Mouse (Mus musculus) adrenal gland, postnatal 36 days (tissue): ENCODE results near the gene Prkcz. TPM values are rescaled to one million over a fixed set of nuclear protein-coding genes. Genes with fewer than 3 reads are reported as not detected.
A peak's percentile ranks its signal among the peaks of the same experiment; 100 is the strongest.

Experiments used
- DNase-seq, 2 experiments: peaks; one replicate each; pipeline ENCODE4 v3.0.0; 2021; ENCODE audit warnings: mixed read lengths in 1 of 2
- total RNA-seq, 2 experiments: library from RNA; stranded (reverse); gene quantifications; 2 replicates each; pipeline ENCODE4 v1.2.3; 2021

Gene Prkcz
- total RNA-seq, 2 experiments from 2014 or later: 3.4 to 4.3 TPM

DNA sequence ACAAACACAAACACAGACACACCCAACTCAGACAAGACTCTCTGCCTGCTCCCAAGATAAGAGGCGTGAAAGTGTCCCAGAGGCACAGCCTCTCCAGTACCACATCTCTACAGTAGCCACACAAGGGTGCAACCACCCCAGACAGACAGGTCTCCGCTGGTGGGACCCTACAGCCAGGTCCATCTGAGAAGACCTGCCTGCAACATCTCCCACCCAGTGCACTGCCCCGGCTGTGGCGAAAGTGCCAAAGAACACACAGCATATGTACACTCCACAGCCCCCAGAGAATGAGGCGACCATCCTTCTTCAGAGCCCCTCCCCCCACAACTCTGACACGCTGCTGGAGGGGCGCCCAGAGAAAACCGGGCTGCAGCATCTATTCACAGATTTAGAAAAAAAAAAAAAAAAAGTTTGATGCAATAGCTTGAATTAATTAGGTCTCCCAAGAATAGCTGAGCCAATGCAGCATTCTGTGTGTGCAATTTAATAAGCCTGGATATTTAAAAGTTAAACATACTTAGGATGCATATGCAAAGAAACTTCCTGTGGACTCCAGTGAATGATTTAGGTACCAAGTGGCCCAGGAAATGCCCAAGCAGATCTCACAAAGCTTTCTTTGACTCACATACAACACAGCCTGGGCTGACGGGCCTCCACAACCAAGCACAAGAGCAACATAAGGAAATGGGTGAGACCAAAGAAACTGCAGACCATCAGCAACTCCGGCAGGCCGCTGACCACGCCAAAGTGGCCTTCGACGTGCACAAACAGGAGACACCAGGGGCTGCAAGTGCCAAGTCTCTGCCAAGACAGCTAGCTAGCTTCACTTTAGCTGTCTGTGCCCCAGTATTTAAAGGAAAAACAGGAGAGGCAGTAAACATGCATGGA is 140.7 kb downstream of the Prkcz start:
- DNase-seq: peak in 1 of 2 experiments; percentile 58

DNA sequence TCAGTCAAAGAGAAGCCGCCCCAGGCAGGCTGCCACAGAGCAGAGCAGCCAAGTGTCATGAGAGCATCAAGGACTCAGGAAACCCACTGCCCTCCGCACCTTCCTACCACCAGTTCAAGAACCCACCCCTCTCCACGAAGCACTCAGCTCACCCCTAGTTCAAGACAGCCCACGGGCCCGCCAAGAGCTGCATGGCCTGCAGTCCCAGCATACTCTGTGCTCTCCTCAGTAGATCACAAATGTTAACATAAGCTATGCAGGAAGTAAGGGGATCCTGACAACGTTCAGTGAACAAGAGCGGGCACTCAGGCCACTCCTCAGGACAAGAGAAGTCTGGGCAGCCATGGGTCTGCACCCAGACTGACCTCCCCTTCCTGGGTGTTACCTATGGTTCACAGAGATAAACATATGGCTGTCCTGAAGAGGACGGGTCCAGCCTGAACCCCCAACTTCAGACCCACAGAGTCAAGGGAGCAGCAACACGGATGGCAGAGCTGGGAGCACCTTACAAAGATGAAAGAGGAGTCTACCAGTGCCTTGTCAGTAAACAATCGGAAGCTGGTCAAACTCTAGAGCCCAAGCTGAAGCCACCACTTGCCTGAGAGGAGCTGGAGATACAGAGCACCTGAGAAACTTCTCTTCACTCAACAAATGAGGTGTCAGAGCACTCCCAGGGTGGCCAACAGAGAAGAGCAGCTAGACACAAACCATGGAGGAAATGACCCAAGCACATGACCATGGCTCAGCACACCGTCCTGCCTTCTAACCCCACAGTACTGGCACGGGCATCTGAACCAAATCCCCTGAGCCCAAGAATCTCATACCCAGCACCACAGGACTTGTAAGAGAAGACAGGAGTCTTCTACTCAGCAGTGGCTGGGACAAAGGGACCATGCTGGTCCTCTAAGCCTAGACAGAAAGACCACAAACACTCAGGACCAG is 141.6 kb downstream of the Prkcz start:
- no peak for DNase-seq

DNA sequence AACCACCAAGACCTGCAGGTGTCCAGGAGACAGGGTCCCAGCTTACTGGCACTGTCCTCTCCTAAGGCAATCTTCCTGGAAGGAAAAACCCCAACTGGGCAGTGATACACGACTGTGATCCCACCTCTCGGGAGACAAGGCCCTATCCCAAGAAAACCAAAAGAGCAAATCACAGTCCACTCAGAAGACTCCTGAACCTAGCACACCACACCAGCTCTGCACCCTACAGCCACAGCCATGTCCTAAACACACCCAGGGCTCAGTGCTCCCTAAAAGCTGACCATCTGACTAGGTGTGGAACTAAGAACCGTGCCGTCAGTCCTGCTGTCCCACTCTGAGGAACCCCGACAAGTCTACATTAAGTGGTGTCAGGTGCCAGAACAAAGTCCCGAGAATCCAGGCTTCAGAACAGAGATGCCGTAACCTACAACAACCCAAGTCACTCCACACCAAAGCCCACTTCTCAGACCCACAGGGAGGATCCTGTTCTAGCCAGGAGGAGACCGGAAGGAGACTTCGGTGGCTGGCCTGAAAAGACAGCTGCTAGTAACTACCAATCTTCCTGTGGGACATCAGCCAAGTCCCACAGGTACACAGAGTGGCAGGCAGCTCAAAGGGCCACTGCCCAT is 142.9 kb downstream of the Prkcz start:
- no peak for DNase-seq

DNA sequence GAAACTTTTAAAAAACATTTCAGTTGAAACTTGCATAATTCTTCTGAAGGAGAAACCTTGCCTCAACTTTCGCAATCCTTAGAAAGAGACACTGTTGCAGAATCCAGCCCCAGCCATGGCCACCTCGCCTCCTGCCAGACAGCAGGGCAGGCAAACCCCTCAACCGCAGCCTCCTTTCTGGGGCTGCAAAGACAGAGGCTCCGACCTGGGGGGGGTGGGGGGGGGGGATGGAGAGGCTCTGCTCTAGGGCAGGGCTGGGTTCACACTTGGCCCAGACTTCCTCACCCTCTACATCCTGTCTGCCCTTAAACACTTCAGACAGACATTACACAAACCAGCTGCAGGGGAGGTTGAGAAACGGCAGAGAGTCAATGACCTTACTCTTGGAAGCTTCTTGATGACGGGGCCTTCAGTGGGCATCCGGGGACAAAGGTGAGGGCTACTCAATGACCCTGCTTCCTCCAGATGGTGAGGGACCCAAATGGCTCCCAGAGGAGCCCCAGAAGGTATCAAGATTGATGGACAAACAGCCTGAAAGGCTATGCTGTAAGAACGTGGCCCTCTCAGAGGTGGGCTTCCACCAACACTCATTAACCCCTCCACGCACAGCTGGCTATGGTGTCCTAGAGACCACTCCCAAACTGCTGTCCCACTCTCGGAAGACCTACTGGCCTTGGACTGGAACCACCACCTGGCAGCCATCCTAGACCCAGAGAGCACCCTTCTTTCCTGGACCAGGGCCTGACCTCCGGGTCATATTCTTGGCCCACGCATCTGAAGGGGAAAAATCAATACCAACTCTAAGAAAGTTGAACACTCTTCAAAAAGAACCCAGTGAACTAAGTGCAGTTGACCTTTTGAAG is 143.7 kb downstream of the Prkcz start:
- DNase-seq: peak; percentile 65

DNA sequence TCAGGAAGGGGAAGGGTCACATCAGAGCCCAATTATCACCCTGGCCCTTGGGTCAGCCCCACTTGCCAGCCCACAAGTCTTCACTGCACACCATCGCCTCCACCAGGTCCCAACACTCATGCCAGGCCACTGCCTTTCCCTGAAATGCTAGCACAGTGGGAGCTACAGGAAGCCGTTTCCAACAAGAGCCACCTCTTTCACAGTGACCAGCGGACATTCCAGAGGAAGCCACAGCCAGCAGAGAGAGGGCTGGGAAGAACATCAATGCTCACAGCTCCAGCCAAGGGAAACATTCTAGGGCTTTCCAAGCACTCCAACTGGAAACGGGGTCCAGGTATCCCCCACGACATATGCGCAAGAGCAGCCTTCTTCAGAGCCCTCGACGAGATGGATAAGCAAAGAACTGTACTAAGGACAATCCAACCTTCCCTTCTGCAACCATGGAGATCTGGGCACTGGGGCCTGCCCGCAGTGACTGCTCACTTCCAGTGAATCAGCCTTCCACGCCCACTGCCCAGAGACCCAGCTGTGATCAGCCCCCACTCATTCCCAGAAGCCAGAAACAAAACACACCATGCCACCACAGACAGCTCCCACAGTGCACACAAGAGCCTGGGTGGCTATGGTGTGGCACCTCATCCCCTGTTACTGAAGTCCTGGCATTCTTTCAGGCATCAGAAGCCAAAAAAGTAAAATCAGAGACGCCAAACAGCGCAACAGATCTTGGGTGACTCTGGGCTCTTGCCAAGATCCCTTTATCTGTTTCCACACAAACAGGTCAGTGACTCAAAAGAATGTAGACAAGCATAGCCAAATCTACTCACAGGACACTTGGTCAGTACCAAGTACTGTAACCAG is 145.2 kb downstream of the Prkcz start:
- DNase-seq: peak; percentile 55 to 56

DNA sequence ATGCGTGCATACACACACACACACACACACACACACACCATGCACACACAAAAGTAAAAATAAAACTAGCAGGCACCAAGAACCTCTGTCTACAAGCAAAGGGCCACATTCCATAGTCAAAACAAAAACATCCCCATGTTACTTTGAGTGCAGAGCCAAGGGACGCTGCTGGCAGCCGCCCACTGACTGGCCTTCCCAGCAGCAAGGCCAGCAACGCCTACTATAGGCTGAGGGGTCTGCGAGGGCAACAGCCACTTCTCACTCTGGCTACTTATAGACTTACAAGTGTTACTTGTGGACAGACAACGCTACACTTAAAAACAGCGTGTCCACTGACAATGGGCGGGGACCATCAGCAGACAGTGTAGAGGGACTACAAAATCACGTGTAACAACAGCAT is 146.0 kb downstream of the Prkcz start:
- DNase-seq: peak in 1 of 2 experiments; percentile 59

DNA sequence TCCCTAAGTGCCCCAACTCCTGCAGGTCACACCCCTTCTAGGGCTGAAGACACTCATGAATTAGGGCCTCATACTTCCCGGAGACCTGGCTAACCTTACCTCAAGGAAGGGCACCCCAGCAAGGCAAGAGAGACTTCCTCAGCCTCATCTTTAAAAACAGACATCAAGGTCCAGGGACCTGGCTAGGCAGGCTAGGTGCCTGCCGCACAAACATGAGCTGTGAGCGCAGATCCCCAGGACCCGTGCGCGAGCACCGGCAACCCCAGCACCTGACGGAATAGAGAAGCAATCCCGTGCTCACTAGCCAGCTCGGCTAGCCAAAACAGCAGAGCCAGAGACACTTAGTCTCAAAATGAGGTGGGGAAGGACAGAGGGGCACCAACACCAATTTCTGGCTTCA is 146.4 kb downstream of the Prkcz start:
- DNase-seq: no peak

DNA sequence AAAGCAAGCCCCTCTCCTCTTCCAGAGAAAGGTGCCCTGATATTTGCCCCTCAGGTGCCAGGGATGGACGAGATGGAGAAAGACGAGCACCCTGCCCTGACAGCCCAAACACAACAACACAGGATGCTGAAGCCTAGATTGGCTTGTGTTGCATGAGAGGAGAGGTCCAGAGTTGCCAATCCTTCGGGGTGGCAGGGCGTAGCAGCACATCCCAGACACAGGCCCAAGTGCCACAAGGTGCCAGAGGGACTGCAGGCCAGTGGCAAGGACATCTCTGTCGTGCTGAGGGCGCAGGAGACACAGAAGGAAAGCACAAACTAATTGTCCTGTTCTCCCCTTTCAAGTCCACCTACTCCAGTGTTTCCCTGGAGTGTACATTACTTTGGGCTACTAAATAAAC is 147.0 kb downstream of the Prkcz start:
- no peak for DNase-seq

DNA sequence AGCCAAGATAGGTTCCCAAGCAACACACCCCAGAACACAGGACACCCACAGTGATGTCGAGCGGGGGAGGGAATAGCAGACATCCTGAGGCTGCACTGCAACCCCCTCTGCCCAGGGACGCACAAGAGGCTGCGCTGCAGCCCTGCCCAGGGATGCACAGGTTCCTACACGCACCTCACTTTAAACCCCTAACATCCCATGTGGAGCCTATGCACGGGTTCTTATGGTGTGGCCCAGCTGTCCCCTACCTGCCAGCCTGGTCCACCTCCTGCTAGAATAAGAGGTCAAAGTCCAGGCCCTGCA is 147.5 kb downstream of the Prkcz start:
- no peak for DNase-seq

DNA sequence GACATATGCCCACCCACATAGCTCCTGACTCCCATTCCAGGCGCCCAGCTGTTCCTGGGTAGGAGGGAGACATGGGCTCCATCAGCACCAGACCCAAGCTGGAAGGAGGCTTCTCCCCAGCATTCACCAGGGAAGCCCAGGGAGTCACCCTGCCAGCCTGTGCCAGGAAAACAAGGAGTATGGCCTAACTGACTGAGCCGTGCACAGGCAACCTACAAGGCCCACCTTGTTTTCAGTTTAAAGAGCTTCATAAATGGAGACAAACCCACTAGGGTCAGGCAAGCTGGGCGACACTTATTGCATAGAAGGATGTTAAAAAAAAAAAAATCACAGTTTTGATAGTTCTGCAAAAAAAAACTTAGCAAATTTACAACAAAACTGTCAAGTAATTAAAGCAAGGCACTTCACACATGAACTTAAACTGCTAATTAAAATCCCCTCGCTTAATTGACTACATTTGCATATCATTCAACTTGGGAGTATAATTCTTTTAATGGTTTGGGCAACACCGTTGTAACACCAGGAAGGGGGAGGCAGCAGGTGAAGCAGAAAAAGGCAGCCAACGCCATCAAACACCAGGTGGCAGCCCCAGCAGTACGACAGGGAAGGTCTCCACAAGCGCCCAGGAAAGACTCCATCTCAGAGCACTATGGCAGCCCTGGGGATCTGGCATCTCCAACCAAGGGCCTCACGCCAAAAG is 148.0 kb downstream of the Prkcz start:
- no peak for DNase-seq

Other genes starting within 250 kb of the Prkcz start
- gene Ski, start 138.8 kb downstream of the Prkcz start, total RNA-seq: 10 to 100 TPM; 55.5 to 88.7 TPM
- 10 to 100 TPM; 49.6 to 51.8 TPM for gene Faap20, start 111.6 kb downstream of the Prkcz start, total RNA-seq
- under 1 TPM in 1 of 2 experiments, not detected in 1; 0.20 TPM for gene Gabrd, start 36.8 kb upstream of the Prkcz start, total RNA-seq
- gene Cfap74, start 47.8 kb upstream of the Prkcz start, total RNA-seq: under 1 TPM; 0.66 to 0.76 TPM
- gene Tmem52, start 107.8 kb upstream of the Prkcz start, total RNA-seq: 10 to 100 TPM in 1 of 2 experiments, 1 to 10 TPM in 1; 8.3 to 10.8 TPM
- 100 to 1,000 TPM; 444 to 453 TPM for gene Gnb1, start 130.0 kb upstream of the Prkcz start, total RNA-seq
- 100 to 1,000 TPM; 175 to 310 TPM for gene Nadk, start 201.0 kb upstream of the Prkcz start, total RNA-seq
- gene Slc35e2, start 240.1 kb upstream of the Prkcz start, total RNA-seq: 10 to 100 TPM; 34.0 to 43.3 TPM